Mouse (Mus musculus) midbrain, embryonic 10.5 days (tissue): ENCODE measurements at regions not wholly inside any gene's neighbourhood (a gene's known extent, or its start where the extent isn't known, plus 50 kb on each side); places are given as distances from the start of the nearest gene placed in this dataset.
A peak's percentile ranks its signal among the peaks of the same experiment; 100 is the strongest.

Experiments
- DNase-seq: peaks from one replicate; pipeline ENCODE4 v3.0.0-alpha.2; 2017; ENCODE audit warnings: low spot score
- H3K27ac ChIP-seq: fragments of 300-500 bp; sonication (generic); replicated peaks from 2 replicates; pipeline ENCODE4 v1.5.1; 2016; ENCODE audit warnings: mild to moderate bottlenecking
- H3K27me3 ChIP-seq: fragments of 300-500 bp; sonication (generic); 2 replicates; pipeline ENCODE4 v1.6.1; 2016; ENCODE audit warnings: low read depth, mild to moderate bottlenecking; ENCODE audit not compliant: poor library complexity, severe bottlenecking
- H3K36me3 ChIP-seq: fragments of 300-500 bp; sonication (generic); 2 replicates; pipeline ENCODE4 v1.6.1; 2016; ENCODE audit warnings: mild to moderate bottlenecking, moderate library complexity
- H3K4me1 ChIP-seq: fragments of 300-500 bp; sonication (generic); 2 replicates; pipeline ENCODE4 v1.6.1; 2016
- H3K4me3 ChIP-seq: fragments of 300-500 bp; sonication (generic); 2 replicates; pipeline ENCODE4 v1.5.1; 2016; ENCODE audit warnings: mild to moderate bottlenecking, moderate library complexity
- H3K9me3 ChIP-seq: fragments of 300-500 bp; sonication (generic); replicated peaks from 2 replicates; pipeline ENCODE4 v1.6.1; 2016; ENCODE audit warnings: mild to moderate bottlenecking
- WGBS: fragments of 180-500 bp; shearing (Covaris S2); methylation state at CpG from one replicate; pipeline ENCODE4 v1.1.7; 2016; 5-methylcytosine and 5-hydroxymethylcytosine counted together

- 0 out of 2 replicates have a peak overlapping the region, but pooled peaks have one; percentile 1 for H3K27ac ChIP-seq
- 88% methylated on average over 10 of the region's 10 CpGs for WGBS
- no peak overlapping the region for H3K4me3 ChIP-seq
- H3K9me3 ChIP-seq: no peaks in the 10 kb centered on the region
- H3K36me3 ChIP-seq: no peaks in the 10 kb centered on the region
- H3K4me1 ChIP-seq: peaks cover 1% of the 10 kb centered on the region
- no peaks in the 10 kb centered on the region for H3K27me3 ChIP-seq
- no peak for DNase-seq
Measured at GRCm38 (mm10) chr4:105332081-105332480, 174.9 kb downstream of the Plpp3 start.

- H3K27me3 ChIP-seq: no peaks in the 10 kb centered on the region
- H3K4me1 ChIP-seq: no peaks in the 10 kb centered on the region
- no peaks in the 10 kb centered on the region for H3K9me3 ChIP-seq
- 58% methylated on average over 1 of the region's 1 CpGs for WGBS
- no peak for DNase-seq
- no peaks in the 10 kb centered on the region for H3K36me3 ChIP-seq
- H3K4me3 ChIP-seq: no peak overlapping the region
- H3K27ac ChIP-seq: no peak overlapping the region
Measured at GRCm38 (mm10) chr4:105335872-105336271, 178.7 kb downstream of the Plpp3 start.

DNA sequence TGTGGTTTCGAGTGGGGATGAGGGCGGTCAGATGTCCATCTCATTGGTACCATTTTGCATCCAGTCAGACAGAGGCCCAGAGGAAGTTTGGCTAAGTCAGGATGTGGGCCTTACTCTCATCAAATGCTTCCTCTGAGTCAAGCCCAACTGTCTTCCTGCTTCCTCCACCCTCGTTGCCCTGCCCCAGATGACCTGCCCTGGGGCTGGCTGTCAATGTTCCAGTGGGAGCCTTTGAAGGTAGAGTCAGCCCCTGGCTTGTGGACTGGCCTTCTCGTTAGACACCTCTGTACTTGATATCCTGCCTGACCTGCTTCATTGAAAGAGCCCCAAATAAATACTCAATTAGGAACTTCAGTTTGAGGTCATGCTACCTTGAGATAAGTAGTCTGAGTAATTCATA, 179.4 kb downstream of the Plpp3 start:
- no peaks in the 10 kb centered on the region for H3K36me3 ChIP-seq
- no peaks in the 10 kb centered on the region for H3K4me1 ChIP-seq
- DNase-seq: no peak
- no peak overlapping the region for H3K27ac ChIP-seq
- WGBS: 84% methylated on average over 4 of the region's 4 CpGs
- H3K4me3 ChIP-seq: no peak overlapping the region
- no peaks in the 10 kb centered on the region for H3K9me3 ChIP-seq
- no peaks in the 10 kb centered on the region for H3K27me3 ChIP-seq

DNA sequence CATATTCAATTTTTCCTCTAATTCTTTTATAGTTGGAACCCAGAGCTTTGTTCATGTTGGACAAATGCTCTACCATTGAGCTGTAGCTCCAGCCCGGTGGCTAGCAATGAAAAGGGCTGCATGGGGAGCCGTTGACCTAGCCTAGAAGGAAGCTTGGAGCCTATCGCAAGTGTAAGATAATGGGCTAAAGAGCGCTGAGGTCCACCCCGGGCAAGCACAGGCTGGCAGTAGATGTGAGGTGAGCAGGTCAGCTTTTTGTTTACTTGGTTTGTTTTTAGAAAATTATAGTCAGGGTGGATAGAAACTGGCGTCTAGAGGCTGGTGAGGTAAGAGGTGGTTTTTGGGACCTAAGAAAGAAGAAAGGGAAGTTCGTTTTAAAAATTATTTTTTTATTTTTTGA, 181.0 kb downstream of the Plpp3 start:
- WGBS: 82% methylated on average over 7 of the region's 7 CpGs
- no peak overlapping the region for H3K4me3 ChIP-seq
- DNase-seq: no peak

GRCm38 (mm10) chr4:105338861-105339260, 181.7 kb downstream of the Plpp3 start:
- DNase-seq: no peak
- no peaks in the 10 kb centered on the region for H3K4me1 ChIP-seq
- H3K36me3 ChIP-seq: no peaks in the 10 kb centered on the region
- no peaks in the 10 kb centered on the region for H3K27me3 ChIP-seq
- H3K4me3 ChIP-seq: no peak overlapping the region
- WGBS: 79% methylated on average over 7 of the region's 7 CpGs
- no peaks in the 10 kb centered on the region for H3K9me3 ChIP-seq
- H3K27ac ChIP-seq: no peak overlapping the region

More for the DNA sequence above, 181.0 kb downstream of the Plpp3 start:
- H3K27ac ChIP-seq: no peak overlapping the region
- H3K36me3 ChIP-seq: no peaks in the 10 kb centered on the region
- H3K27me3 ChIP-seq: no peaks in the 10 kb centered on the region
- no peaks in the 10 kb centered on the region for H3K9me3 ChIP-seq
- H3K4me1 ChIP-seq: no peaks in the 10 kb centered on the region

- Histone ChIP-seq H3K27me3 (no peaks in the 10 kb centered on the region), H3K4me3 (no peak overlapping the region), H3K4me1 (no peaks in the 10 kb centered on the region), H3K36me3 (no peaks in the 10 kb centered on the region), H3K27ac (no peak overlapping the region), H3K9me3 (no peaks in the 10 kb centered on the region)
- DNase-seq: no peak
- WGBS: 95% methylated on average over 7 of the region's 7 CpGs
Measured at GRCm38 (mm10) chr4:105341274-105341673, 184.1 kb downstream of the Plpp3 start.

DNA sequence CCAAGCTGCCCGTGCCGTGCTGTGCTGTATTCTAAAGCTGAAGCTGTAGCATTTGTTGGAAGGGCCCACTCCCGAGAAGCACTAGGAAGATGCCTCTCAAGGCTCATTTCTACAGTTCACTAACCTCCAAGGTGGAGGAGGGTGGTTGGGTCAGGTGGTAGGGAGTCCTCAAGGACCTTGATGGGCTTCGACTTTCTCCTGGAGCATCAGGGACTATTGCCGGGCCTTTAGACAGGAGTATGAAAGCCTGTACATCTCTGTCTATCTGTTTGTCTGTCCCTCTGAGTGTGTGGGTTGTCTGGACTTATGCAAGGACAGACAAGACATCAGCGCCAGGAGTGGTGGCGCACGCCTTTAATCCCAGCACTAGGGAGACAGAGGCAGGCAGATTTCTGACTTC, 189.7 kb downstream of the Plpp3 start:
- Histone ChIP-seq H3K9me3 (no peaks in the 10 kb centered on the region), H3K27me3 (no peaks in the 10 kb centered on the region), H3K4me1 (no peaks in the 10 kb centered on the region), H3K27ac (no peak overlapping the region), H3K4me3 (no peak overlapping the region), H3K36me3 (no peaks in the 10 kb centered on the region)
- WGBS: 97% methylated on average over 8 of the region's 8 CpGs
- DNase-seq: no peak

DNA sequence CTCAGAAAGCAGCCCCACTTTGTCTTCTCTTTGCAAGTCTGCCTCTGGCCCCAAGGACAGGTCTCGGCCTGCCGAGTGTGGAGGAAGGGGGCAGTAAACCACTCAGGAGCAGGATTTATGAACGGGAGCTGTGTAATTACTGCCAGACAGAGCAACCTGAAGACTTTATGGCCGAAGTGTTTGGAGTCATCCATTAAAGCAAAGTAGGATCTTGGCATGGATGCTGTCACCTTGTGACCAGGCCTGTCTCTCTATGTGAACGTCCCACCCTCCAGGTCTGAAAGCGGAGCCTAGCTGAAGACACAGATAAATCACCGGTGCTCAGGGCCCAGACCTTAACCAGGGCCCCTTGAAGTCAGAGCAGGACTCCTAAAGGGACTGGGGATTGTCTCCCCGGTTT, 190.8 kb downstream of the Plpp3 start:
- Histone ChIP-seq H3K4me1 (no peaks in the 10 kb centered on the region), H3K27ac (no peak overlapping the region; the same call in 1 of the 2 replicates), H3K27me3 (no peaks in the 10 kb centered on the region), H3K9me3 (no peaks in the 10 kb centered on the region), H3K36me3 (no peaks in the 10 kb centered on the region), H3K4me3 (no peak overlapping the region)
- WGBS: 91% methylated on average over 8 of the region's 8 CpGs
- DNase-seq: no peak

DNA sequence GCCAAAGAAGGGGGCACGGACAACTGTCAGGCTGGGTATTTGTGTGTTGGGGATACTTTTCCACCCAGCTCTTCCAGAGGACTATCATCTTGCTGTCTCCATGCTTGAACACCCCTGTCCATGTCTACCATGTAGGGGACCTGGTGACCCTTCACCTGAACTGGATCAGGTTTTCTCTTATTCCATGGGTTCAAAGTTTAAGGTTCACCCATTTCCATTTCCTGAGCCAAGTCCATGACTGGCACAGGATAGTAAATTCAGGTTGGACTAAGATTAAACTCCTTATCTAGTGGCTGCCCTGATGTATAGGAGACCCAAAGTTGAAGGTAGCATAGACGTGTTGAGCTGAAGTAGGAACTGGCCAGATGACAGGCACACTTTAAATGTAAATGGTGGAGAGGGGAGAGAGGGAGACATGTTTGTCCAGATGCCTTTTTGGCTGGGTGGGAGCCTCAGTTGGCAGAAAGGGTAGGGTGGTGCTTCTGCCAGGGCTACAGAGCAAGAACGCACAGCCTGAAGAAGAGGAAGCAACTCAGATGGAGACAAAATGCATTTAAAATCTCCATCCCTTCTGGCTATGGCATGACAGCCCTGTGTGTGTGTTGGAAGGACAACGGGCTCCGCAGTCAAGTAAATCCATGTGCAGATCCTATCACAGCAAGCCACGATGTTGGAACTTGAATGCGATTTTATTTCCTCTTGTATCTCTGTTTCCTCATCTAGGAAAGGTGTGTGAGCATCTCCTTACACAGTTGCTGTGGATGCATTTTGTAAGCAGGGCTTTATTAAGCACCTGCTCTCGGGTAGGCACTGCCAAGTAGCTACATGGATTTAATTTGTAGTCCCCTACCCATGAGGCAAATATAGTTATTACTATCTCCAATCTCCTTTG, 192.4 kb downstream of the Plpp3 start:
- Histone ChIP-seq H3K27me3 (no peaks in the 10 kb centered on the region), H3K9me3 (no peaks in the 10 kb centered on the region), H3K27ac (no peak overlapping the region), H3K4me3 (no peak overlapping the region), H3K36me3 (no peaks in the 10 kb centered on the region), H3K4me1 (no peaks in the 10 kb centered on the region)
- 93% methylated on average over 8 of the region's 8 CpGs for WGBS
- DNase-seq: no peak

- no peaks in the 10 kb centered on the region for H3K36me3 ChIP-seq
- no peaks in the 10 kb centered on the region for H3K9me3 ChIP-seq
- no peak for DNase-seq
- 65% methylated on average over 7 of the region's 7 CpGs for WGBS
- no peak overlapping the region for H3K27ac ChIP-seq
- peaks cover 16% of the 10 kb centered on the region for H3K4me1 ChIP-seq
- H3K27me3 ChIP-seq: no peaks in the 10 kb centered on the region
- H3K4me3 ChIP-seq: no peak overlapping the region
Measured at GRCm38 (mm10) chr4:105352342-105352741, 195.2 kb downstream of the Plpp3 start.

DNA sequence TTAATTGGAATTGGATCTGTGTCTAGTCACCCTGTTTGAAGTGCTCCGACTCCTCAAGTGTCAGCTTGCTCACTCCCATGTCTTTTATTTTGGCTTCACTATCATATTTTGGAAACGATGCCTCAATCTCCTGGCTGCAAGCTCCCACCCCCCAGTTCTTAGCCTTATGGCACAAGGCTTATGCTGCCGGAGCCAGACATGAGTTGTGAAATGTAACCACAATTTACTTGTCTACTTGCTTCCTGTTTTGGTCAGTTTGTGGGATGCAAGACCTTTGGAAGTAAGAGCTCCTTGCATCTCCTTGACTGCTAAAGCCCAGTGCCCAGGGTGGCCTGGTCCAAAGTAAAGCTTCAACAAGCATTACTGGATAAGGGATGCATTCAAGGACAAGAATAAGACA, 195.8 kb downstream of the Plpp3 start:
- 89% methylated on average over 3 of the region's 3 CpGs for WGBS

DNA sequence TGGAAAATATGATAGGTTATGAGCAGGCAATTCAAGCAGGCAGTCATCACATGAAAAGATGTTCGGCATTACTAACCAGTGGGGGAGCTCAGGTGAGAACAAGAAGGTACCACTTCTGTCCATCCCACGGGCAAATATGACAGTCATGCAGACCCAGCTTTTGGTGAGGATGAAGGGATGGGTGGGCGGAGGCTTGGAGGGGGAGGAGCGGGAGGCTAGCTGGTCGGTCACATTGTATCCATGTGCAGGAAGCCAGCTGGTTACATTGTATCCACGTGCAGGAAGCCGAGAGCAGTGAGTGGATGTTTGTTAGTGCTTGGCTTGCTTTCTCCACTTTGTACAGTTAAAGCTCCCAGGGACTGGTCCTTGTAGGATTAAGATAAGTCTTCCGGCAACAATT, 196.9 kb downstream of the Plpp3 start:
- Histone ChIP-seq H3K27me3 (no peaks in the 10 kb centered on the region), H3K9me3 (no peaks in the 10 kb centered on the region), H3K4me3 (no peak overlapping the region), H3K27ac (no peak overlapping the region), H3K4me1 (peaks cover 16% of the 10 kb centered on the region), H3K36me3 (no peaks in the 10 kb centered on the region)
- no peak for DNase-seq
- WGBS: 79% methylated on average over 8 of the region's 8 CpGs

More for the DNA sequence above, 195.8 kb downstream of the Plpp3 start:
- no peak for DNase-seq
- Histone ChIP-seq H3K4me3 (no peak overlapping the region), H3K27me3 (no peaks in the 10 kb centered on the region), H3K9me3 (no peaks in the 10 kb centered on the region), H3K4me1 (peaks cover 16% of the 10 kb centered on the region), H3K27ac (no peak overlapping the region), H3K36me3 (no peaks in the 10 kb centered on the region)

- DNase-seq: no peak
- 55% methylated on average over 3 of the region's 3 CpGs for WGBS
- H3K27me3 ChIP-seq: no peaks in the 10 kb centered on the region
Measured at GRCm38 (mm10) chr4:105356616-105357015, 199.5 kb downstream of the Plpp3 start.

More at GRCm38 (mm10) chr4:105356616-105357015, 199.5 kb downstream of the Plpp3 start:
- H3K36me3 ChIP-seq: no peaks in the 10 kb centered on the region
- H3K27ac ChIP-seq: peak overlapping the region; percentile 59; the same call in 1 of the 2 replicates
- peaks cover 16% of the 10 kb centered on the region for H3K4me1 ChIP-seq
- no peak overlapping the region for H3K4me3 ChIP-seq
- H3K9me3 ChIP-seq: no peaks in the 10 kb centered on the region
